Mouse (Mus musculus) myocyte (in vitro differentiated cells): ENCODE measurements at regions not wholly inside any gene's neighbourhood (a gene's known extent, or its start where the extent isn't known, plus 50 kb on each side); places are given as distances from the start of the nearest gene placed in this dataset.

Source experiments
- CEBPB ChIP-seq: IDR thresholded peaks from 2 replicates; pipeline ENCODE4 v1.6.1; 2011; ENCODE audit warnings: mild to moderate bottlenecking, moderate library complexity; ENCODE audit not compliant: poor library complexity, insufficient read depth, severe bottlenecking
- E2F4 ChIP-seq: IDR thresholded peaks from one replicate; pipeline ENCODE4 v1.6.1; 2011; ENCODE audit warnings: mild to moderate bottlenecking, control low read depth, moderate library complexity; ENCODE audit not compliant: insufficient read depth
- MAX ChIP-seq: IDR thresholded peaks from one replicate; pipeline ENCODE4 v1.6.1; 2011; ENCODE audit warnings: low read depth, mild to moderate bottlenecking, control low read depth
- MYOG ChIP-seq, 3 experiments: IDR thresholded peaks; one replicate each; pipeline ENCODE4 v1.6.1; 2011; ENCODE audit warnings: control low read depth in 2 of 3, low read depth in 2 of 3, mild to moderate bottlenecking in 2 of 3; ENCODE audit not compliant: insufficient read length in 2 of 3, control insufficient read depth in 1 of 3, insufficient read depth in 1 of 3
- POLR2A ChIP-seq: IDR thresholded peaks from one replicate; pipeline ENCODE4 v1.6.1; 2011; ENCODE audit warnings: low read depth, mild to moderate bottlenecking, control low read depth, moderate library complexity; ENCODE audit not compliant: insufficient read length
- POLR2AphosphoS2 ChIP-seq: IDR thresholded peaks from one replicate; pipeline ENCODE4 v1.6.1; 2011; ENCODE audit warnings: low read depth, control low read depth; ENCODE audit not compliant: insufficient read length
- TCF12 ChIP-seq: IDR thresholded peaks from one replicate; pipeline ENCODE4 v1.6.1; 2011; ENCODE audit warnings: mild to moderate bottlenecking, control low read depth; ENCODE audit not compliant: poor library complexity, insufficient read depth, severe bottlenecking
- TCF3 ChIP-seq: IDR thresholded peaks from one replicate; pipeline ENCODE4 v1.6.1; 2011; ENCODE audit warnings: low read depth, control low read depth; ENCODE audit not compliant: insufficient read length
- USF1 ChIP-seq: IDR thresholded peaks from one replicate; pipeline ENCODE4 v1.6.1; 2011; ENCODE audit warnings: low read depth, mild to moderate bottlenecking, control low read depth, moderate library complexity

DNA sequence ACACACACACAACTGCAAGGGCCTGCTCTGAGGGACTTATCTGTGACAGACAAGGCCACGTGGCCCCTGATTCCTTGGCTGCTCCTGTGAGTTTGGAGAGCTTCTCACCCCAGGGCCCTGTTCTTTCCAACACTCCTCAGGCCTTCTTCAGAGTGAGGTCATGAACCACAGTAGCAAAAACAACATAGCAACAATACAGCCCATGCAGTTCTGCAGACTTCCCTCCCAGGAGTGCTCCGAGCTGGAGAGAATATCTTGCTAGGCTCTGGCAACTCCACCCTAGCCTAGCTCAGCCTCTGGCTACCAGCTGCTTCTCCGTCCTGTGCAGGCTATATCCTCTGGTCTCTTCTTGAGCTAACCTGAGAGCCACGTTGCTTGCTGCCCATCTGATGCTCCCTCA, 152.8 kb downstream of the Fgf18 start:
- TF ChIP-seq POLR2A (no peak), MAX (no peak), USF1 (no peak), CEBPB (no peak), TCF12 (no peak), MYOG (IDR thresholded peaks at IDR 0.05; ENCODE audit: control insufficient read depth in 1 of 3, insufficient read depth in 1 of 3, insufficient read length in 2 of 3, low read depth in 2 of 3) (no peak), E2F4 (no peak), TCF3 (no peak), POLR2AphosphoS2 (no peak)
